Mouse (Mus musculus): ENCODE results near the gene Ddx18. TPM values are rescaled to one million over a fixed set of nuclear protein-coding genes. Genes with fewer than 3 reads are reported as not detected.
A peak's percentile ranks its signal among the peaks of the same experiment; 100 is the strongest.

Gene Ddx18
- polyA plus RNA-seq, 1 experiment from 2014 or later, result 107 TPM

- ATAC-seq (replicated peaks; ENCODE audit: low FRiP score), result no peak
- H3K9ac ChIP-seq (ENCODE audit: low read depth, low read length), result no peak overlapping the region
- H3K4me2 ChIP-seq, result no peak overlapping the region
- H3K27me3 ChIP-seq (replicated peaks; ENCODE audit: control insufficient read depth, insufficient read depth, low read length), result no peaks in the 10 kb centered on the region
- no peak for DNase-seq (ENCODE audit: low spot score)
- WGBS, result 82% methylated on average over 5 of the region's 5 CpGs
- H3K4me1 ChIP-seq (replicated peaks; ENCODE audit: control insufficient read depth, insufficient read depth, low read length), result no peaks in the 10 kb centered on the region
- H3K9me3 ChIP-seq (ENCODE audit: control insufficient read depth, low read length), result no peaks in the 10 kb centered on the region
- H3K27ac ChIP-seq (ENCODE audit: low read depth, low read length), result no peak overlapping the region
- no peak overlapping the region for H3K4me3 ChIP-seq (ENCODE audit: low read depth, low read length)
- no peaks in the 10 kb centered on the region for H3K36me3 ChIP-seq (ENCODE audit: control insufficient read depth, insufficient read depth, low read length)
Observed at GRCm38 (mm10) chr1:121581133-121581855, 13.5 kb upstream of the Ddx18 start.

DNA sequence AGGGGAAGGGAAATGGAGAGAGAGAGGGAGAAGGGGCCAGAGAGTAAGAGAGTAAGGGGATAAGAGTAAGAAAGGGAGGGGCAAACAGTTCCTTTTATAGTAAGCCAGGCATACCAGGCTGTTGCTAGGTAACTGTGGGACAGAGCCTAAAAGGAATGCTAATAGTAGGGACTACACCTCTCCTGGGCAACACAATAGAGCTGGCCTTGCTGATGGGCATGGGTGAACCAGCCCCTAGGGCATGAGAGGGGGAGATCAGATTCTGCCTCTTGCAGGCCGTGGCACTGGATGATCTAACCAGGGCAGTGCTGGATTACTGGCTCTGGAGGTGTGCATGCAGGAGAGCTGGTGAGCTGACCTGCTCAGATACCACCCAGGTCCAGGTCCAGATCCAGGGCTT is 9.7 kb upstream of the Ddx18 start:
- H3K9me3 ChIP-seq (ENCODE audit: control insufficient read depth, low read length), result no peaks in the 10 kb centered on the region
- no peak for DNase-seq (ENCODE audit: low spot score)
- no peak overlapping the region for H3K4me3 ChIP-seq (ENCODE audit: low read depth, low read length)
- 68% methylated on average over 1 of the region's 1 CpGs for WGBS
- no peak overlapping the region for H3K9ac ChIP-seq (ENCODE audit: low read depth, low read length)
- H3K4me2 ChIP-seq, result no peak overlapping the region
- no peaks in the 10 kb centered on the region for H3K36me3 ChIP-seq (ENCODE audit: control insufficient read depth, insufficient read depth, low read length)
- no peaks in the 10 kb centered on the region for H3K27me3 ChIP-seq (replicated peaks; ENCODE audit: control insufficient read depth, insufficient read depth, low read length)
- no peak overlapping the region for H3K27ac ChIP-seq (ENCODE audit: low read depth, low read length)
- H3K4me1 ChIP-seq (replicated peaks; ENCODE audit: control insufficient read depth, insufficient read depth, low read length), result no peaks in the 10 kb centered on the region
- no peak for ATAC-seq (replicated peaks; ENCODE audit: low FRiP score)

DNA sequence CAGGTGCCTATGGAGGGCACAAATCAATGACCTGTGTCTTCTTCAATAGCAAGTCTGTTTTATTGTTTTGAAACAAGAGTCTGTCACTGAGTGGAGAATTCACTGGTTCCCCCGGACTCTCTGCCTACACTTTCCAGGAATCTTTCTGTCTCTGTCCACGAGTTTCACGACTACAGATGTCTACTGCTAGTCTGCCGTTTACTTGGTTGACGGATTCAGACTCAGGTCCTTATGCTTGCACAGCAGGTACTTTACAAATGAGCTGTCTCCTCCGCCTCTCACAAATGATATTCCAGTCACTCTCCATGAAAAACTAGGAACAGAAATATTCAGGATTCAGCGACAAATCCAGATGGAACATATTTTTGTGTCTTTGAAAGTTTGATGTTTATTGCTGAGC is 2.7 kb upstream of the Ddx18 start:
- H3K4me1 ChIP-seq (replicated peaks; ENCODE audit: control insufficient read depth, insufficient read depth, low read length), result no peaks in the 10 kb centered on the region
- no peak overlapping the region for H3K4me2 ChIP-seq
- DNase-seq (ENCODE audit: low spot score) (no peak), ATAC-seq (replicated peaks; ENCODE audit: low FRiP score) (no peak)
- 81% methylated on average over 7 of the region's 7 CpGs for WGBS
- no peak overlapping the region for H3K27ac ChIP-seq (ENCODE audit: low read depth, low read length)
- H3K27me3 ChIP-seq (replicated peaks; ENCODE audit: control insufficient read depth, insufficient read depth, low read length), result no peaks in the 10 kb centered on the region
- H3K9ac ChIP-seq (ENCODE audit: low read depth, low read length), result no peak overlapping the region
- H3K4me3 ChIP-seq (ENCODE audit: low read depth, low read length), result no peak overlapping the region
- H3K9me3 ChIP-seq (ENCODE audit: control insufficient read depth, low read length), result no peaks in the 10 kb centered on the region
- no peaks in the 10 kb centered on the region for H3K36me3 ChIP-seq (ENCODE audit: control insufficient read depth, insufficient read depth, low read length)

DNA sequence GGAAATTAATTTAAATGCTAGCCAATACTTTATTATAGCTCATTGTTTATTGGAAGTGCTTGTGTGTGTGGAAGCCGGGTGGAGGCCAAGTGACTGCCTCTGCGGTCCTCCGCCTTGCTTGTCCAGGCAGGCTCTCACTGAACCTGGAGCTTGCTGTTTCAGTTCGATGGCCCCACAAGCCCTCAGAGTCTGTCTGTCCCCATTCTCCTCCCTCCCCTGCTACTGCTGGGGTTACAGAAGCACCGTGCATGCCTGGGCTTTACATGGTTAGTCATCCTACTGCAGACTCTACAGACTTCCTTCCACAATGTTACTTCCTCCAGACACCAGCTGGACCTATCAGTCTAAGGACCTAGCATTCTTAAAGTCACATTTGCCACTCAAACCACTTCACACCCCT is 9.9 kb downstream of the Ddx18 start:
- WGBS, result 90% methylated on average over 5 of the region's 5 CpGs
- Histone ChIP-seq H3K9me3 (ENCODE audit: control insufficient read depth, low read length) (no peaks in the 10 kb centered on the region), H3K4me3 (ENCODE audit: low read depth, low read length) (no peak overlapping the region), H3K4me2 (no peak overlapping the region), H3K27me3 (replicated peaks; ENCODE audit: control insufficient read depth, insufficient read depth, low read length) (no peaks in the 10 kb centered on the region), H3K9ac (ENCODE audit: low read depth, low read length) (no peak overlapping the region), H3K27ac (ENCODE audit: low read depth, low read length) (no peak overlapping the region), H3K4me1 (replicated peaks; ENCODE audit: control insufficient read depth, insufficient read depth, low read length) (no peaks in the 10 kb centered on the region), H3K36me3 (ENCODE audit: control insufficient read depth, insufficient read depth, low read length) (peaks cover 67% of the 10 kb centered on the region)
- DNase-seq (ENCODE audit: low spot score), result no peak
- ATAC-seq (replicated peaks; ENCODE audit: low FRiP score), result no peak

GRCm38 (mm10) chr1:121551457-121551835 is 16.3 kb downstream of the Ddx18 start:
- DNase-seq (ENCODE audit: low spot score) (no peak), ATAC-seq (replicated peaks; ENCODE audit: low FRiP score) (no peak)
- Histone ChIP-seq H3K36me3 (ENCODE audit: control insufficient read depth, insufficient read depth, low read length) (peaks cover 24% of the 10 kb centered on the region), H3K4me3 (ENCODE audit: low read depth, low read length) (no peak overlapping the region), H3K9ac (ENCODE audit: low read depth, low read length) (no peak overlapping the region), H3K4me2 (no peak overlapping the region), H3K27ac (ENCODE audit: low read depth, low read length) (no peak overlapping the region), H3K9me3 (ENCODE audit: control insufficient read depth, low read length) (no peaks in the 10 kb centered on the region), H3K27me3 (replicated peaks; ENCODE audit: control insufficient read depth, insufficient read depth, low read length) (no peaks in the 10 kb centered on the region), H3K4me1 (replicated peaks; ENCODE audit: control insufficient read depth, insufficient read depth, low read length) (no peaks in the 10 kb centered on the region)
- WGBS, result 88% methylated on average over 7 of the region's 7 CpGs

- Histone ChIP-seq H3K27ac (ENCODE audit: low read depth, low read length) (no peak overlapping the region), H3K36me3 (ENCODE audit: control insufficient read depth, insufficient read depth, low read length) (peaks cover 19% of the 10 kb centered on the region), H3K4me2 (no peak overlapping the region), H3K4me1 (replicated peaks; ENCODE audit: control insufficient read depth, insufficient read depth, low read length) (no peaks in the 10 kb centered on the region), H3K9me3 (ENCODE audit: control insufficient read depth, low read length) (no peaks in the 10 kb centered on the region), H3K4me3 (ENCODE audit: low read depth, low read length) (no peak overlapping the region), H3K27me3 (replicated peaks; ENCODE audit: control insufficient read depth, insufficient read depth, low read length) (no peaks in the 10 kb centered on the region), H3K9ac (ENCODE audit: low read depth, low read length) (no peak overlapping the region)
- no peak for ATAC-seq (replicated peaks; ENCODE audit: low FRiP score)
- WGBS, result 78% methylated on average over 16 of the region's 16 CpGs
- no peak for DNase-seq (ENCODE audit: low spot score)
Observed at GRCm38 (mm10) chr1:121550801-121551456, 16.9 kb downstream of the Ddx18 start.

DNA sequence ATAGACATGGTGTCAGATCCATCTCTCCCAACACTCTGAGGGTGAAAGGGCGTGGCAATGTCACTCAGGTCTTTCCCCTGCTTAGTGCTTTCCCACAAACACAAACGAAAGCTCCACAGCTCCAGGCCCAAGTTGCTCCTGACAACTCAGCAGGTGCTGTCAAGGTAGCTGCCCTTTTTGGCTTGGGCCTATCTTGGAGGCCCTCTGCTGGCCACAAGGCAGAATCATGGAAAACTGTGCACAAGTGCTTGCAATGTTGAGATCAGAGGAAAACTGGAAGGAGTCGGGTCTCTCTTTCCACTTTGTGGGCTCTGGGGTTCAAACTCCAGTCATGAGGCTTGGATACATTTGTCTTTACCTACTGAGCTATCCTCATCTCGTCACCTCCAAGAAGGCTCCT is 18.3 kb downstream of the Ddx18 start:
- no peak overlapping the region for H3K27ac ChIP-seq (ENCODE audit: low read depth, low read length)
- H3K4me2 ChIP-seq, result no peak overlapping the region
- 80% methylated on average over 4 of the region's 4 CpGs for WGBS
- no peaks in the 10 kb centered on the region for H3K4me1 ChIP-seq (replicated peaks; ENCODE audit: control insufficient read depth, insufficient read depth, low read length)
- H3K9me3 ChIP-seq (ENCODE audit: control insufficient read depth, low read length), result no peaks in the 10 kb centered on the region
- no peak overlapping the region for H3K4me3 ChIP-seq (ENCODE audit: low read depth, low read length)
- ATAC-seq (replicated peaks; ENCODE audit: low FRiP score) (no peak), DNase-seq (ENCODE audit: low spot score) (no peak)
- H3K27me3 ChIP-seq (replicated peaks; ENCODE audit: control insufficient read depth, insufficient read depth, low read length), result no peaks in the 10 kb centered on the region
- peaks cover 9% of the 10 kb centered on the region for H3K36me3 ChIP-seq (ENCODE audit: control insufficient read depth, insufficient read depth, low read length)
- no peak overlapping the region for H3K9ac ChIP-seq (ENCODE audit: low read depth, low read length)

DNA sequence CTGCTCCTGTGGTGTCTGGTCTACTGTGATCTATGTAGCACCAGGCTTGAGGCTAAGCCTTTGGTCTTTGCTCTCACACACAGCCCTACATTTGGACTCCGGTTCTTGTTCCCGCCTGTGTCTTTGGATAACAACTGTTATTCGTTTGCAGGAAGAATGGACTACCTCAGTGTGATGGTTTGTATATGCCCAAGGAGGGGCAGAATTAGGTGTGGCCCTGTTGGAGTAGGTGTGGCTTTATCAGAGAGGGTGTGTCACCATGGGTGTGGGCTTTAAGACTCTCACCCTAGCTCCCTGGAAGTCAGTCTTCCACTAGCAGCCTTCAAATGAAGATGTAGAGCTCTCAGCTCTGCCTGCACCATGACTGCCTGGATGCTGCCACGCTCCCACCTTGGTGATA is 19.1 kb downstream of the Ddx18 start:
- 88% methylated on average over 4 of the region's 4 CpGs for WGBS
- no peaks in the 10 kb centered on the region for H3K4me1 ChIP-seq (replicated peaks; ENCODE audit: control insufficient read depth, insufficient read depth, low read length)
- no peaks in the 10 kb centered on the region for H3K27me3 ChIP-seq (replicated peaks; ENCODE audit: control insufficient read depth, insufficient read depth, low read length)
- H3K9ac ChIP-seq (ENCODE audit: low read depth, low read length), result no peak overlapping the region
- ATAC-seq (replicated peaks; ENCODE audit: low FRiP score), result peak; percentile 32; the same call in 1 of the 2 replicates
- DNase-seq (ENCODE audit: low spot score), result no peak
- H3K4me3 ChIP-seq (ENCODE audit: low read depth, low read length), result no peak overlapping the region
- H3K9me3 ChIP-seq (ENCODE audit: control insufficient read depth, low read length), result no peaks in the 10 kb centered on the region
- peaks cover 3% of the 10 kb centered on the region for H3K36me3 ChIP-seq (ENCODE audit: control insufficient read depth, insufficient read depth, low read length)
- H3K4me2 ChIP-seq, result no peak overlapping the region
- H3K27ac ChIP-seq (ENCODE audit: low read depth, low read length), result no peak overlapping the region

- no peak overlapping the region for H3K27ac ChIP-seq (ENCODE audit: low read depth, low read length)
- no peak overlapping the region for H3K9ac ChIP-seq (ENCODE audit: low read depth, low read length)
- H3K4me1 ChIP-seq (replicated peaks; ENCODE audit: control insufficient read depth, insufficient read depth, low read length), result no peaks in the 10 kb centered on the region
- ATAC-seq (replicated peaks; ENCODE audit: low FRiP score) (no peak), DNase-seq (ENCODE audit: low spot score) (no peak)
- WGBS, result 57% methylated on average over 2 of the region's 2 CpGs
- no peaks in the 10 kb centered on the region for H3K36me3 ChIP-seq (ENCODE audit: control insufficient read depth, insufficient read depth, low read length)
- no peaks in the 10 kb centered on the region for H3K9me3 ChIP-seq (ENCODE audit: control insufficient read depth, low read length)
- H3K4me2 ChIP-seq, result no peak overlapping the region
- H3K27me3 ChIP-seq (replicated peaks; ENCODE audit: control insufficient read depth, insufficient read depth, low read length), result no peaks in the 10 kb centered on the region
- H3K4me3 ChIP-seq (ENCODE audit: low read depth, low read length), result no peak overlapping the region
Observed at GRCm38 (mm10) chr1:121546844-121547243, 20.9 kb downstream of the Ddx18 start.

Measured in liver, embryonic 11.5 days (tissue).